Mouse (Mus musculus): Measurements from ENCODE around the gene Smim5.

Gene Smim5

DNA sequence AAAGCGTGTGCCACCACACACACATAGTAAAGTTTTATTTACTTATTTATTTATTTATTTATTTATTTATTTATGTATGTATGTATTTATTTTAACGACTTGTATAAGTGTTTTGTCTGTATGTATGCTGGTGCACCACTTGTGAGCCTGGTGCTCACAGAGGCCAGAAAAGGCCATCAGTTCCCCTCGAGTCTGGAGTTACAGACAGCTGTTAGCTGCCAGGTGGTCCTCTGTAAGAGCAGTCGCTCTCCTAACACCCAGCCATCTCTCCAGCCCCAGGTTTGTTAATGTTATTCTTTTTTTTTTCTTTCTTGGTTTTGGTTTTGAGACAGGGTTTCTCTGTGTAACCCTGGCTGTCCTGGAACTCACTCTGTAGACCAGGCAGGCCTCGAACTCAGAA, 18.9 kb downstream of the Smim5 start:
- in situ Hi-C loops (cut with MboI; ENCODE audit: unreplicated experiment in 2 of 2) = loop anchor here in 1 of 2 experiments (10.0 kb wide), 1 partner anchor 536 kb away; no protein-coding TSS in a partner anchor

DNA sequence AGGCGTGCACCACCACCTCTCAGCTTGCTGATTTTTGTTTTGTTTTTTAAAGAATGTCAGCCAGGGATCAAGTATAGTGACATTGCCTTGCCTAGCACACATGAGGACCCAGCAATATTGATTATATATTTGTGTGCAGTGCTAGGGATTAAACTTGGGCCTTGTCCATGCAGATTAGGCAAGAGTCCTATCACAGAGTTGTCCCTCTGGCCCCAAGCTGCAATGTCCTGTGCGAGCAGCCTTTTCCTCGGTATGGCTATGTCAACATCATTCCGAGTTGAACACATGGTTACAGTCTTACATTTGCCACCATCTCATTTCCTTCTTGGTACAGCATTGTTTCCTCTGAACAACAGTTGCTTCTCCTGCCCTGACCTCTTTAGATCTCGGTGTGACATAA, 19.3 kb downstream of the Smim5 start:
- in situ Hi-C loops (cut with MboI; ENCODE audit: unreplicated experiment in 2 of 2) = loop anchor here in 1 of 2 experiments (10.0 kb wide), 1 partner anchor 536 kb away; no protein-coding TSS in a partner anchor

DNA sequence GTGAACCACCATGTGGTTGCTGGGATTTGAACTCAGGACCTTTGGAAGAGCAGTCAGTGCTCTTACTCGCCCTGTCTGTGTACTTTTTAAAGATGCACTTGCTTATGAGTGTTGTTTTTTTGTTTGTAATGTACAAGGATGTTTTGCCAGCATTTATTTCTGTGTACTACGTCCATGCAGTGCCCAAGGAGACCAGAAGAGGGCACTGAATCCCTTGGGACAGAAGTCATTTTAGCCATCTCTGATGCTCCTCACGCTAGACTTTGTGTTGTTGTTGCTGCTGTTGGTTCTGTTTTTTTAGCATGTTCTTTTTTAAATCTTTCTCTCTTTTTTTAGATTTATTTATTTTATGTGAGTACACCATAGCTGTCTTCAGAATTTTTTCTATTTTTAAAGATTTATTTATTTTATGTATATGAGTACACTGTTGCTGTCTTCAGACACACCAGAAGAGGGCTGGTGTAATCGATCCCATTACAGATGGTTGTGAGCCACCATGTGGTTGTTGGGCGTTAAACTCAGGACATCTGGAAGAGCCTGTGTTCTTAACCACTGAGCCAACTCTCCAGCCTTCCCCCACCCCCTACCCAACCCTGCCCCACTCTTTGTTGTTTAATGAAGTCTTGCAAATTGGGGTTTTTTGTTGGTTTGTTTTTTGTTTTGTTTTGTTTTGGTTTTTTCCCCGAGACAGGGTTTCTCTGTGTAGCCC, 20.5 kb downstream of the Smim5 start:
- in situ Hi-C loops (cut with MboI; ENCODE audit: unreplicated experiment in 2 of 2) = no loop called here

DNA sequence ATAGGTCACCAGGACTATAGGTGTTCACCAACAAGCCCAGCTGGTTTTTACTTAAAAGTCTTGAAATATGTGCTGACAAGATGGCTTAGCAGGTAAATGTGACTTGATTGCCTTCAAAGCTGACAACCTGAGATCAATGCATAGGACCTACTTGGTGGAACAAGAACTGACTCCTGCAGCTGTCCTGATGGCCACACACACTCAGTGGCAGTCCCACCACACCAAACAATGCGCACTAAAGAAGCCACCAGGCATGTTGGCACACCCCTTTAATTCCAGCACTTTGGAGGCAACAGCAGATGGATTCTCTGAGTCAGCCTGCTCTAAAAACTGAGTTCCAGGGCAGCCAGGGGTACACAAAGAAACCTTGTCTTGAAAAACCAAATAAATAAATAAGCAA, 22.2 kb downstream of the Smim5 start:
- in situ Hi-C loops (cut with MboI; ENCODE audit: unreplicated experiment in 2 of 2) = no loop called here

DNA sequence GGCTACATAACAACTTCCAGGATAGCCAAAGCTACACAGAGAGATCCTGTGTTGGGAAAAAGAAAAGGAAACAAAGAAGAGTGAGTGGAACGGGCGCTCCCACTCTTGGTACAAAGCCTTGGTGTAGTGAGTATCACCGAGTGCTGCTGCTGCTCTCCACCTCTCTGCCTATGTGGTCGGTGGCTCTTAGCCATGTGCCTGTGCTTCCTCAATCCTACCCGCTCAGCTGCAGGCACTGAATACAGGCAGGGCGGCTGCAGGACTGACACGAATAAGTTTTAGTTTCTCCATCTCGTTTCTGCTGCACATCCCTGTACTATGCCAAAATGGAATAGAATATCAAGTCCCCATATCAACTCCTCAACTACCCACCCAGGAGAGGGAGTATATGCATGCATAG, 29.3 kb downstream of the Smim5 start:
- in situ Hi-C loops (cut with MboI; ENCODE audit: unreplicated experiment in 2 of 2) = no loop called here

DNA sequence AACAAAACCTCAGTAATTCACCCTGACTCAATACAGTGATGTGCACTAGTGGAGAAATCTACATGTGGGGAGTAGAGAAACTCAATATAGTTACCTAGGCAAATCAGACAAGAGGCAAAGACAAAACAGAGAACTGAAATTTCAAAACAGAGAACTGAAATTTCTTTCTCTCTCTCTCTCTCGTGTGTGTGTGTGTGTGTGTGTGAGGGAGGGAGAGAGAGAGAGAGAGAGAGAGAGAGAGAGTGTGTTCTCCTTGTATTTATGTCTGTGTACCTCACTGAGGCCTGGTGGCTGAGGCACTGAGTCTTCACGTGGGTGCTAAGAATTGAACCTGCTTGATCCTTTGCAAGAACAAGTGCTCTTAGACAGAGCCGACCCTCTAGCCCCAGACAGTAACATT, 30.1 kb downstream of the Smim5 start:
- in situ Hi-C loops (cut with MboI; ENCODE audit: unreplicated experiment in 2 of 2) = loop anchor here in 1 of 2 experiments (10.0 kb wide), 1 partner anchor 535 kb away; the partner anchor contains the start of gene Qrich2

DNA sequence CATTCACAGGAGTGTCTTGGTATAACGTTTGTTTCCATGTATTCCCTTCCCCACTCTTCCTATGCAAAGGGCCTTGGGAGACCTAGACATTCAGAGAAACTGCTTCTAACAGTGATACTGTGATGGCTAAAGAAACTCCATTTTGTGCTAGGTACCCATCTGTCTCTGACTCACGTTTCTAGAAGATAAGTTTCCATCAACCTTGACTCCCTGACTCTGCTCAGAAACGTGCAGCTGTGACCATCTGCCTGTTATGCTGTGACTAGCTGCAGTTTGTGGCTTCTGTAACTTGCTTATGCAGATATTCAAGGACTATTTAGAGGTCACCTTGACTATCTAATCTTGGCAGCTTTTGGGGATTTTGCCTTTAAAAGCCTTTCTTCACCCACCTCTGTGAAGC, 31.5 kb downstream of the Smim5 start:
- in situ Hi-C loops (cut with MboI; ENCODE audit: unreplicated experiment in 2 of 2) = loop anchor here in 1 of 2 experiments (10.0 kb wide), 1 partner anchor 534 kb away; the partner anchor contains the start of gene Qrich2

DNA sequence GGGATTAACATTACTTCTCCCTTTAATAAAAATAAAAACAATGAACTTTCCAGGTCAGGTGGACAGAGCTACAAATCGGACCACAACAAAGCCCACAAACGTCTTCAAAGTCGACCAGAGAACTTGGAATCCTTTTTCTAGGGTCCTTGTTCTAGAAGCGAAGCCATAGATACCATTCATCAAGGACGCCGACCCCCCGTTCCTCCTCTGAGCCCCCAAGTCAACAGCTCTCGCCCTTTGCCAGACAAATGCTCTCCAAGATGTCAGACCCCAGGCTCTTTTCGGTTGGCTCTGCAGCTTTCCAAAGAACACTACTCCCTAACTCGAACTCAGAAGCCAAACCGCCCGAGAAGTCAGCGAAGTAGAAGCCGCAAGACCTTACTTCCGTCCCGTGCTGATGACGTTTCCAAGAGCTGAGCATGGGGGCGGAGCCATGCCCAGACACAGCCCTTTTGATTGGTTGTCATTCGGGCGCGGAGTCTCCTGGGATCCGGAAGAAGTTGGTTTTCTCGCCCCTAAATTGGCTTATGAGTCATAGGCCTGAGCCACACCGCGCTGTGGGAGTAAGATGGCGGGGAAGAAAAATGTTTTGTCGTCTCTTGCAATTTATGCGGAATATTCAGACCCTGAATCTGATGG, 33.5 kb downstream of the Smim5 start, which contains the start of the genes Sap30bp and Recql5:
Gene Sap30bp (plus strand): TSS at position 175 of the 639 bp plus-strand sequence.
Gene Recql5 (minus strand): TSS at position 370 of the 639 bp plus-strand sequence.
- in situ Hi-C loops (cut with MboI; ENCODE audit: unreplicated experiment in 2 of 2) = loop anchor here in 1 of 2 experiments (10.0 kb wide), 1 partner anchor 532 kb away; the partner anchor contains the start of gene Qrich2

DNA sequence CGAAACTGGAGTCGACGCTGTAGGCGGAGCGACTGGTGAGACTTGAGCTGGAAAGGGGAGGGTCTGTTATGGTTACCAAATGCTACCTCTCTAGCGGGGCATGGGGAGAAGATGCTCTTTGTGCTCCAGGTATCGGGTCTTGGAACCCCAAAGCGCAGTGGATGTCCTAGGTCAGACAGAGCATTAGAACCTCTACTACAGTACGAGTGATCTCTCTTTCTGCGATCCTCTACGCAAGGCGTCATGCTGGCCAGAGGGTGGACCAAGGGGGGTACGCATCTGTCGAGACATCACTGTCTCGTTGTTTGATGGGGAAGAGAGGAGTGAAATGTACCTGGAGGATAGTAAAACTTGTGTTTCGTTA, 34.0 kb downstream of the Smim5 start:
- in situ Hi-C loops (cut with MboI; ENCODE audit: unreplicated experiment in 2 of 2) = loop anchor here in 1 of 2 experiments (10.0 kb wide), 1 partner anchor 531 kb away; the partner anchor contains the start of gene Qrich2

DNA sequence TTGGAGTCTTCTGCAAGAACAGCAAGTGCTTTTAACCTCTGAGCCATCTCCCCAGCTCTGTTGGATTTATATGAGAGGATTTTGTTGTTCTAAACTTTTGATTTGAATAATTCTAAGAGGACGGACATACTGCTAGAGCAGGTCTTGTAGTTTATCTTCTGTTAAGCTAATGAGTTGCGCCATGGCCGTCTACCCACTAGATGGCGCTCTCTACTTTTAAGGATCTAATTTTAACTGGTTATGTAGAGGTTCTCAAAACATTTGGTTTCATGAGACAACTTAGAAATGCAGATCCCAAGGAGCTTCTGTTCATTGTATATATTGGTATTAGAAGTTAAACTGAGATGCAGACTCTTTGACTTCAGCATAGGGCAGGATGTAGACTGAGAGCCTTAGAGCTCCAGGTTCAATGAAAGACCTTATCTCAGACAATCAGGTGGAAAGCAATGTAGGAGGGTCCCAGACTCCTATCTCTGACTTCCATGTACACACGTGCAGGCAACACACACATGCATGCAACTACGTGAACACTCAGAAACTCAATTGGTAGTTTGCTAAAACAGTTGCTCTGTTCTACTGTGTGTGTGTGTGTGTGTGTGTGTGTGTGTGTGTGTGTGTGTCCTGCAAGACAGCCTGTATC, 40.0 kb downstream of the Smim5 start:
- in situ Hi-C loops (cut with MboI; ENCODE audit: unreplicated experiment in 2 of 2) = loop anchor here (5.0 to 10.0 kb wide), 3 partner anchors 55 to 525 kb away; partner anchors contain the start of gene Qrich2 (in 1 of the 2)

DNA sequence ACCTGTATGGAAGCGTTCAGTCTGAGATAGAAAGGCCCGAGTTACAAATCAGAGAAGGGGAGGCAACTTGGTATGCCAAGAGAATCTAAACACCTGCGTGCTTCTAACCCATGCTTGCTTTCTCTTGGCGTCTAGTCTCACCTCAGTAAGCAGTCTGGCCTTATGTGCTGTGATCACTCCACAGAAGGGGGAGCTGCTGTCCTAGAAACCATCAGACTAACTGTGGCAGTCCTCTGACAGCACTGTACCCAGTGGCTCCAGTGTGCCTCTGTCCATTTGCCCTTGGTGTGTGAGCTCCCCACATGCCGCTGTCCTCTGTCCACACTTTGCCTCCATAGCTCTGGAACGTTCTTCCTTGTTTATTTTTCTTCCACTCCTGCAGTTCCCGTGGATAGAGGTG, 42.2 kb downstream of the Smim5 start:
- in situ Hi-C loops (cut with MboI; ENCODE audit: unreplicated experiment in 2 of 2) = loop anchor here in 1 of 2 experiments (10.0 kb wide), 1 partner anchor 53 kb away; no protein-coding TSS in a partner anchor

DNA sequence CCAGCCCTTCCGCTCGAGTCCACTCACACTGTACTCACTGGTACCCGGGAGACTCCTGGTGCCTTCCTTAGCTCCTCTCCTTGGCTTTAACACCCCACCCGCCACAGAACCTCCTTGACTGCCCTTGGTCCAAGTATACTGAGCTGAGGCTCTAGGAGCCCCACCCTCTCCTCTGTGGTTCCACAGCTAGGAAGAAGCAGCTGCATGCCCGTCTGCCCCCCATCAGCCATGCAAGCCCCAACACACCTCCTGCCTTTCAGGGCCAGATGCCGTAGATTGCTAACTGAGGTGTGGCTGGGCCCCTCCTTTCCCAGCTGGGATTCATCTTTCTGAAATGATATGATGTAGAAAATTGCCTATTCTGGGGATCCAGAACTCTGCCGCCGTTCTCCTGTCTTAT, 45.5 kb downstream of the Smim5 start:
- in situ Hi-C loops (cut with MboI; ENCODE audit: unreplicated experiment in 2 of 2) = loop anchor here in 1 of 2 experiments (10.0 kb wide), 1 partner anchor 50 kb away; no protein-coding TSS in a partner anchor

DNA sequence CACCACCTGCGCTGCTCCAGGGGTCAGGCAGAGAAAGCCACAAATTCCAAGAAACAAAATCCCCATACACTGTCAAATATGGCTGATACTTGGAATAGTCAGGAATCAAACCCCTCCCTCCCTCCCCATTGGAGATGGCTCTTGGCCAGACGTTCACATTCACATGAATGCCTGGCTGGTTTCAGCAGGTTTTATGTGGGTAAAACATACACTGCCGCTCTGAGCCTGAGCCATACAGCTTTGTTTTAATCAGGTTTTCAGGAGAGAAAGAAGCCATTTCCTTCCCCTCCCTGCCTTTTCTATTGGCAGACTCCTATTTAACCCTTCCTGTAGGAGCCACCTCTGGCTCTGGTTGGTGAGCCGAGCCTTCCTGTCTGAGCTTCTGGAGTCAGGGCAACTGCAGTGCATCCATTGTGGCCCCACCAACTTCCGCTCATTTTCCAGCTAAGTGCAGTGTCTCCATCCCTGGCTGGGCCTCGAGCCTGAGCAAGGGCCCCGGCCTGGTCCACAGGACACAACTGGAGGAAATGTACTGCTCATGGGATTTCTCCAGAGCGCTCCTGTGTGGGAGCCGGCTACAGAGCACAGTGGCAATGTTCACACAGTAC, 46.6 kb downstream of the Smim5 start:
- in situ Hi-C loops (cut with MboI; ENCODE audit: unreplicated experiment in 2 of 2) = loop anchor here in 1 of 2 experiments (10.0 kb wide), 1 partner anchor 48 kb away; no protein-coding TSS in a partner anchor

DNA sequence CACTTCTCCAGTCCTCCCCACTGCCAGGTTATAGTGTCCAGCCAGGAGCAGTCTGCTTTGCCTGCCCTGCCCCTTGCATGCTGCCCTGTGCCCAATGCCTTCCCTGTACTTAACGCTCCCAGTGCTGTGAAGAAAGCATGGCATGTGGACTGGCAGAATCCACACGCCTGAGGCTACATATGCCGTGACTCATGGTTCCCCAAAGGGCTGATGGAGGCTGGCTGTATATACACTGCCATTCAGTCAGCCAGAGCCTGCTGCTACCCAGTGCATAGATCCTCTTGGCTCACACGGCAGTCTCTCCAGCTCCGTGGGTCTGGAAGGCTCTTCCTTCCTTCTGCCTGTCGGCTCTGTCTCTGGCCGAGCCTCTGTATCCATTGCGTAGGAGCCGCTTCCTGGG, 48.5 kb downstream of the Smim5 start:
- in situ Hi-C loops (cut with MboI; ENCODE audit: unreplicated experiment in 2 of 2) = loop anchor here in 1 of 2 experiments (10.0 kb wide), 1 partner anchor 46 kb away; no protein-coding TSS in a partner anchor

DNA sequence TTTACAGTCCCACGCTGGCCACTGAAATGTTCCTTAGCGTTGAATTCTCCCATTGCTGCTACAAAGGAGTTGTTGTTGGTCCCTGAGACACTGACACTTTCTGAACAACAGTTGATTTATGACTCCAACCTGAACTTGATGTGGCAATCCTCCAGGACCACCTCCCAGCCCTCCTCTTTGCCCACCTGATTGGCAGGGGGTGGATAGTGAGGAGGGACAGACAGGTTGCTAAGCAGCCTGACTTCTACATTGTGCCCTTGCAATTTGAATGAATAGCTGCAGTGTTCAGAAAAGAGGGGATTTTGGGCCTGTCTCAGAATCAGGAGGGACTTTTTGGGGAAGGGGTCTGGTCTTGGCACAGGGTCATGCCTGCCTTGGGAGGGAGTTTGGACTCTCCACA, 51.0 kb downstream of the Smim5 start:
- in situ Hi-C loops (cut with MboI; ENCODE audit: unreplicated experiment in 2 of 2) = no loop called here

DNA sequence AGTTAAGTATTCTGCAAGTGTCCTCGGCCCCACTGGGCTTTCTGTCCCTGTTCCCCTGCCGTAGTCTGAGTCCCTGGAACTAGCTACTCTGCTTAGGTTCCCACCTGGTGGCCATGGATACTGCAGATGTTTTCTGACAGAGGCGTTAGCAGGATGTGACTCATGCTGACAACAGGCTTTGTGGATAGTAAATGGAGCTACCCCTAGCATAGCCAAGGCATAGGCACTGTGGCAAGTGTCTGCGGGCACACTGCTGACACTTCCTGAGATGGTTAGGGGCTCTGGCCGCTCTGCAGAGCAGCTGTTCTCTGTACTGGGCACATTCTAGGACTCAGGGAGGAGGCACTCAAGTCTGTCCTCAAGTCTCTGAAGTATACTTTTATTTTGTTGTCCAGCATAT, 54.9 kb downstream of the Smim5 start:
- in situ Hi-C loops (cut with MboI; ENCODE audit: unreplicated experiment in 2 of 2) = no loop called here

DNA sequence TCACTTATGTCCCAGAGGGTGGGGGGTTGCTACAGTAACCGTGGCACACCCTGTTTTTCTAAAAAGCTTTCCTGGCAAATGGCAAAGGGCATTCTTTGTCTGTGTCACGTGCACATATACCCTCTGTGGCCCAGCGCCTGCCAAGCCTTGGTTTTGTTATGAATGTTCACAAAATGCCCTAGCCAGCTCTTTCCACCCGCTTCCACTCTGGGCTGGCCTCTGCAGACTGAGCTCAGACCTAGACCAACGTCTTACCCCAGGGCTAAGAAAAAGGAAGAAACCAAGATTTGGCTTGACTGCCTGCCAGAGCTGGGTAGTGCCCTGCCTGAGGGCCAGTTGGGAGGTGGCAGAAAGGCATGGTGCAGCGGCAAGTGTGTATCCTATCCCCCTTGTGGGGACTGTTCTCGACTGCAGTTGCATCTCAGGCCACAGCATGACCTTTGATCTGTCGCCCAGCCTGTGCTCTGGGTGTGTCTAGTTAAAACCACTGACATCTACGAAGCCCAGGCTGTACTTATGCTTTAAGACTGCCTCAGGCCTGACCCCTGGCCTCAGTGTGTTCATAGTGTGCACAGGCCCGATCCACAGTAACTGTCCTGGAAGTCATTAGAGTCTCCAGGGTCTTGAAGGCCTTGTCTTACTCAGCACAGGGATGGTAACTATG, 55.6 kb downstream of the Smim5 start:
- in situ Hi-C loops (cut with MboI; ENCODE audit: unreplicated experiment in 2 of 2) = no loop called here

Data from v-Abl transformed pro-B cells (cell line).